Mouse (Mus musculus) mature B cell (primary cell): ENCODE data around the gene Cox19.

Source experiments
- in situ Hi-C: fragments of 300-500 bp; cut with MboI; formaldehyde crosslinking; loops from 2 replicates; pipeline ENCODE4 v1.14.3; 2019

Cox19 gene

GRCm38 (mm10) chr5:139381586-139382513 lies 30.6 kb upstream of the Cox19 start:
- in situ Hi-C loops = no loop called here

- in situ Hi-C loops = no loop called here
Measured at GRCm38 (mm10) chr5:139380385-139381248, 29.4 kb upstream of the Cox19 start.

GRCm38 (mm10) chr5:139379771-139380384 lies 28.7 kb upstream of the Cox19 start:
- in situ Hi-C loops = no loop called here

- in situ Hi-C loops = no loop called here
Measured at GRCm38 (mm10) chr5:139378986-139379629, 27.9 kb upstream of the Cox19 start.

GRCm38 (mm10) chr5:139378271-139378556 lies 27.0 kb upstream of the Cox19 start:
- in situ Hi-C loops = no loop called here

GRCm38 (mm10) chr5:139377468-139378270 lies 26.5 kb upstream of the Cox19 start, which contains the start of gene Gpr146:
TSS of gene Gpr146 (plus strand) at chr5:139377697.
- in situ Hi-C loops = no loop called here

- in situ Hi-C loops = no loop called here
Measured at GRCm38 (mm10) chr5:139374841-139375240, 23.6 kb upstream of the Cox19 start.

GRCm38 (mm10) chr5:139373889-139374444 lies 22.7 kb upstream of the Cox19 start:
- in situ Hi-C loops = no loop called here

GRCm38 (mm10) chr5:139373126-139373525 lies 21.9 kb upstream of the Cox19 start:
- in situ Hi-C loops = no loop called here

- in situ Hi-C loops = no loop called here
Measured at GRCm38 (mm10) chr5:139371631-139372401, 20.6 kb upstream of the Cox19 start.

- in situ Hi-C loops = no loop called here
Measured at GRCm38 (mm10) chr5:139371118-139371517, 19.9 kb upstream of the Cox19 start.

GRCm38 (mm10) chr5:139370336-139370735 lies 19.1 kb upstream of the Cox19 start:
- in situ Hi-C loops = no loop called here

GRCm38 (mm10) chr5:139368638-139369320 lies 17.6 kb upstream of the Cox19 start:
- in situ Hi-C loops = no loop called here

- in situ Hi-C loops = no loop called here
Measured at GRCm38 (mm10) chr5:139367884-139368458, 16.8 kb upstream of the Cox19 start.

GRCm38 (mm10) chr5:139366484-139366883 lies 15.3 kb upstream of the Cox19 start:
- in situ Hi-C loops = no loop called here

- in situ Hi-C loops = no loop called here
Measured at GRCm38 (mm10) chr5:139365827-139366226, 14.6 kb upstream of the Cox19 start.

GRCm38 (mm10) chr5:139364911-139365571 lies 13.8 kb upstream of the Cox19 start:
- in situ Hi-C loops = no loop called here

- in situ Hi-C loops = no loop called here
Measured at GRCm38 (mm10) chr5:139364260-139364910, 13.2 kb upstream of the Cox19 start.
